Mouse (Mus musculus) thymus, adult 2 months (tissue): ENCODE results near the gene Arpc2. TPM values are rescaled to one million over a fixed set of nuclear protein-coding genes. Genes with fewer than 3 reads are reported as not detected.

Experiments
- DNase-seq: peaks from one replicate; pipeline ENCODE4 v3.0.0; 2021
- H3K27ac ChIP-seq: fragments of 200-500 bp; 2 replicates; pipeline ENCODE4 v1.5.1; 2012; ENCODE audit warnings: low read length, control low read depth; ENCODE audit not compliant: control insufficient read depth, insufficient read depth
- H3K27me3 ChIP-seq: fragments of 200-500 bp; 2 replicates; pipeline ENCODE4 v1.6.1; 2012; ENCODE audit warnings: mild to moderate bottlenecking, low read length, moderate library complexity, mixed read lengths; ENCODE audit not compliant: control insufficient read depth, insufficient read depth
- H3K36me3 ChIP-seq: fragments of 200-500 bp; 2 replicates; pipeline ENCODE4 v1.6.1; 2012; ENCODE audit warnings: mild to moderate bottlenecking, low read length, moderate library complexity; ENCODE audit not compliant: control insufficient read depth, insufficient read depth
- H3K4me1 ChIP-seq: fragments of 200-500 bp; replicated peaks from 2 replicates; pipeline ENCODE4 v1.6.1; 2012; ENCODE audit warnings: low read length; ENCODE audit not compliant: control insufficient read depth, insufficient read depth
- H3K4me3 ChIP-seq: fragments of 200-500 bp; 2 replicates; pipeline ENCODE4 v1.5.1; 2012; ENCODE audit warnings: mild to moderate bottlenecking, low read length, control low read depth, moderate library complexity; ENCODE audit not compliant: control insufficient read depth, insufficient read depth
- CTCF ChIP-seq: fragments of 200-500 bp; IDR thresholded peaks from 2 replicates; pipeline ENCODE4 v1.5.1; 2012; ENCODE audit warnings: mild to moderate bottlenecking, control low read depth, low read length, moderate library complexity, borderline replicate concordance; ENCODE audit not compliant: control insufficient read depth, poor library complexity, insufficient read depth; ENCODE audit errors: extremely low read depth
- POLR2A ChIP-seq: fragments of 200-500 bp; IDR thresholded peaks from 2 replicates; pipeline ENCODE4 v1.6.1; 2012; ENCODE audit warnings: mild to moderate bottlenecking, low read length, control low read depth, moderate library complexity; ENCODE audit not compliant: control insufficient read depth, poor library complexity, insufficient read depth; ENCODE audit errors: extremely low read depth
- WGBS: fragments of 180-500 bp; shearing (Covaris S2); methylation state at CpG from one replicate; pipeline ENCODE4 v1.1.7; 2018; 5-methylcytosine and 5-hydroxymethylcytosine counted together
- polyA plus RNA-seq: library from polyadenylated mRNA; depleted of rRNA; stranded (reverse); fragments of >200 nt; gene quantifications from 2 replicates; pipeline ENCODE4 v1.2.3, GENCODE M21; 2012

Gene Arpc2
- polyA plus RNA-seq, 1 experiment: 263 TPM

- Histone ChIP-seq H3K36me3 (no peaks in the 10 kb centered on the region), H3K27me3 (no peaks in the 10 kb centered on the region), H3K4me3 (no peak overlapping the region), H3K4me1 (0 out of 2 replicates have a peak, but pooled peaks cover 4% of the 10 kb centered on the region), H3K27ac (no peak overlapping the region)
- no peak for TF ChIP-seq POLR2A
- TF ChIP-seq CTCF: no peak
- DNase-seq: no peak
- 98% methylated on average over 3 of the region's 3 CpGs for WGBS
These were observed 58.3 kb downstream of the Arpc2 start for GRCm38 (mm10) chr1:74294090-74294643.

DNA sequence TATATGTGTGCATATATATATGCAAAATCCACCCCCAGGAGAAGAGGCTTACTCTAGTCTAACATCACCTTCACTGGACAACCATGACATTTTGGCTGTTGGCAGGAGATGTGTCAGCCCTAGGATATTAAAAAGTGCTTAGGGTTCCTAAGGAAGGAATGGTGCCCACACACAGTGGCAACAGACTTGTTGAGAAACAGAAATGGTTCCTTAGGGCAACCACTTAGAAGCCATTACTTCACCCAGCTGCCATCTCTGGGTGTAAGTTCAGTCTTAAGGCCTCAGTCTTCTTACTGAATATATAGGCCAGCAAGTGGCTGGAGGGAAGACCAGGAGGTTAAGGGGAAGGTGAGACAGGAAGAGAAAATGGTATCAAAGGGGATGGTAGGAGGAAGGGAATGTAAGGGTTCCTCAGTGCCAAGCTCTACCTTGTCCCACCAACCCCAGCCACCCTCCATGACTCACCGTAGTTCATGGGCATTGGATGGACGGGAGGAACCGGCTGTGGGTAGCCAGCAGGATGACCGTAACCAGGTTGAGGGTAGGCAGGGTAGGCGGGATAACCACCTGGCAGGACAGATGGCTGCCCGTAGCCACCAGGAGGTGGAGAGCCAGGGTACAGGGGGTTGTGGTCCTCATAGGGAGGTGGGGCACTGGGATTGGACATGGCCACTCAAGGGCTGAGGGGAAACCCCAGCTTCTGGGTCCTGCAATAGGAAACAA lies 59.0 kb downstream of the Arpc2 start:
- DNase-seq: no peak
- Histone ChIP-seq H3K4me3 (no peak overlapping the region), H3K36me3 (no peaks in the 10 kb centered on the region), H3K27me3 (no peaks in the 10 kb centered on the region), H3K4me1 (0 out of 2 replicates have a peak, but pooled peaks cover 8% of the 10 kb centered on the region), H3K27ac (no peak overlapping the region)
- WGBS: 94% methylated on average over 6 of the region's 6 CpGs
- TF ChIP-seq CTCF (no peak), POLR2A (no peak)

- no peak for TF ChIP-seq CTCF
- H3K4me3 ChIP-seq: no peak overlapping the region
- WGBS: 77% methylated on average over 9 of the region's 9 CpGs
- H3K27me3 ChIP-seq: no peaks in the 10 kb centered on the region
- DNase-seq: no peak
- H3K36me3 ChIP-seq: no peaks in the 10 kb centered on the region
- H3K4me1 ChIP-seq: 0 out of 2 replicates have a peak, but pooled peaks cover 8% of the 10 kb centered on the region
- H3K27ac ChIP-seq: no peak overlapping the region; the same call in 1 of the 2 replicates
These were observed 59.7 kb downstream of the Arpc2 start for GRCm38 (mm10) chr1:74295456-74296171.

GRCm38 (mm10) chr1:74296477-74296876 lies 60.6 kb downstream of the Arpc2 start:
- no peaks in the 10 kb centered on the region for H3K36me3 ChIP-seq
- no peak for TF ChIP-seq POLR2A
- no peak for TF ChIP-seq CTCF
- no peak overlapping the region for H3K4me3 ChIP-seq
- no peak for DNase-seq
- 0 out of 2 replicates have a peak, but pooled peaks cover 8% of the 10 kb centered on the region for H3K4me1 ChIP-seq
- 93% methylated on average over 6 of the region's 6 CpGs for WGBS
- H3K27ac ChIP-seq: no peak overlapping the region
- no peaks in the 10 kb centered on the region for H3K27me3 ChIP-seq

GRCm38 (mm10) chr1:74297269-74297668 lies 61.4 kb downstream of the Arpc2 start:
- Histone ChIP-seq H3K4me1 (0 out of 2 replicates have a peak, but pooled peaks cover 8% of the 10 kb centered on the region), H3K27me3 (no peaks in the 10 kb centered on the region), H3K36me3 (no peaks in the 10 kb centered on the region), H3K27ac (no peak overlapping the region), H3K4me3 (no peak overlapping the region)
- 93% methylated on average over 3 of the region's 3 CpGs for WGBS
- no peak for TF ChIP-seq POLR2A
- no peak for TF ChIP-seq CTCF
- DNase-seq: no peak

DNA sequence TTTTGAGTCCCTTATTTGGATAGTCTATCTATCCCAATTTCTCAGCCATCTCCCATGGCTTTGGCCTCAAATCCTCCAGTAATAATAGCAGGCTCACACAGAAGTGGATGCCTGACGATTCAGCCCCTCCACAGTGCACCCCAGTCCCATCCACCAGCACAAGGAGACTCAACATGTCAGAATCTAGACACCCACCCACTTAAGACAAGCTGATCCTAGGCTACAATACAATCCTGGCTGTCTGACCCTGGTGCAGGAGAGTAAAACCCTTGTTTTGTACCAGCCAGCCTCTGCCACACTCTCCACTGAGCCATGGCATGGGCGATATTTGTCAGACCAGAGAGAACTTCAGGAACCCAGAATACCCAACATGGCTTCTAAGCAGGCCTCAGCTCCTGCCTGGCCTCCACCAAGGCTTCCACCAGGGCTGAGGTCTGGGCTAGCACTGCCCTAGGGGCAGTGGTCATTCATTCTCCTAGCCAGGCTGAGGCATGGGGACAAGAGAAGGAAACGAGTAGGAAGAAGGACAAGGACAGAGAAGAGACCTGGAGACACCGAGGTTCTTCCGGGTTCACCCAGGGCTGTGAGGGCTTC lies 62.4 kb downstream of the Arpc2 start:
- Histone ChIP-seq H3K27me3 (no peaks in the 10 kb centered on the region), H3K36me3 (no peaks in the 10 kb centered on the region), H3K4me1 (0 out of 2 replicates have a peak, but pooled peaks cover 8% of the 10 kb centered on the region), H3K4me3 (no peak overlapping the region), H3K27ac (no peak overlapping the region)
- 95% methylated on average over 5 of the region's 5 CpGs for WGBS
- DNase-seq: no peak
- no peak for TF ChIP-seq CTCF
- TF ChIP-seq POLR2A: no peak
